Mouse (Mus musculus) NIH3T3 (cell line): ENCODE measurements at regions not wholly inside any gene's neighbourhood (a gene's known extent, or its start where the extent isn't known, plus 50 kb on each side); places are given as distances from the start of the nearest gene placed in this dataset.
"Not testable (repeated sequence)": the region's sequence is repeated elsewhere in the genome, so short reads cannot be mapped to it uniquely, and the experiment has no call there.

Source experiments
- DNase-seq: peaks from one replicate; pipeline ENCODE4 v3.0.0-alpha.2; 2012; ENCODE audit warnings: low read depth

DNA sequence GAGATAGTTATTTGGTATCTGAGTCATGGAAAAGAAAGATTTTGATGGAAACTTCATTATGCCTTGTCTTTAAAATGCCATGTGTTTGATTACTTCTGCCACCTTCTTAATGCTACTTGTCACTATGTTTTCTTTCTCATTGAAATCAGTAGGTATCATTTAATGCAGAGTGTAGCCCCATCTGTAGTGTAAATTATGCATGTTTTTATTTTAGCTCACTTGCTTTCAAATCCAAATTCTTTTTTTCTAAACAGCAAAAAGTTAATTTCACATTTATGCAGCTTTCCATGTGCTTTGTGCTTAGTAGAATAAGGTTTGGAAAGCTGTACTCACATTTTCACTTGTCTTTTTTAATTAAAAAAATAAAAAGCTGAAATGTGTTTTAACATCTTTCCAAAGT, 748.0 kb upstream of the Epha7 start:
- DNase-seq: no peak

DNA sequence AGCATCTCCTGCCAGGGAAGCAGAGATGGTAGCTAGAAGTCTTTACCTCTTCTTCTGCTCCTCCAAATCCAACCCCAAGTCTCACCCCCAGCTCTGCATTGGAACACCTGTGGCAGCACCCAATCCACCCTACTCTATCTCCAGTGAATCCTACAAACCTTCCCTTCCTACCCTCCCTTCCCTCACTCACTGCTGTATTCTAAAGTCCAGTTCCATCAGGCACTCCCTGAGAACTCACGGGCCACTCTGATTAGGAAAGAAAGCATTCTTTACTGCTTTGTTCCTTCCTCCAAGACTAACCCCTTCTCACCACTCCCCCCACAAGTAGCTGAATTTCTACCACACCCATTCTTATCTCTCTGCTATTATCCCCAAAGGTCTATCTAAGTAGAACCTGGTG, 747.1 kb upstream of the Epha7 start:
- no peak for DNase-seq

DNA sequence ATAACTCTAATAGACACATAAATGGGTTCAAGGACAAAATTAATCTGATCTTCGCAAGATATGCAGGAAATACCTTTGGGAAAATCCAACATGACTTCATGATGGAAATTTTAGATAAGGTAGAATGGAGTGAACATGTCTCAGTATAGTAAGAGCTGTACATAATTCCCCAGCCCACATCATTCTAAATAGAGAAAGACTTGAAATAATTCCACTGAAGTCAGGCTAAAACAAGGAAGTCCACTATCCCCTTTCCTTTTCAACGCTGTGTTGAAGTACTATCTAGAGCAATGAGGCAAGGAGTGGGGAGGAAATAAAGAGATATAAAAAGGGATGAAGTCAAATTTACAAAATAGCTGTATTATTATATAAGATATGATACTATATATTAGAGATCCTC, 733.9 kb upstream of the Epha7 start:
- DNase-seq: no peak

DNA sequence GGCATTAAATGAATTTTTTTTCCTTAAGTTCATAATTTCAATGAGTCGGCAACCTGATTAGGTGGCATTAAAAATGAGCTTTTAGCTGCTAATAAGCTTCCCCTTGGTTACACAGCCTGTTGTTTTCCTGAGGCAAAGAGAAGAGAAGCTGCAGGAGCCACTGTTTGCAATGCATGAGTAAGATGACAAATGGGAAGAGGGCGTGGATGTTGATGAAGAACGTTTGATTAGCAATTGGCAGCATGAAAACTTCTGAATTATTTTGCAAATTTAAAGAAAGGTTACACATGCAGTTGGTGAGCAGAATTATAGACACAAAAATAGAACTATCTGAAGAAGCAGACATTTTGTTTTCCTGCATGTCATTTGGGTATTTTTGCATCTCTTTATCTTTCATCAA, 720.1 kb upstream of the Epha7 start:
- no peak for DNase-seq

DNA sequence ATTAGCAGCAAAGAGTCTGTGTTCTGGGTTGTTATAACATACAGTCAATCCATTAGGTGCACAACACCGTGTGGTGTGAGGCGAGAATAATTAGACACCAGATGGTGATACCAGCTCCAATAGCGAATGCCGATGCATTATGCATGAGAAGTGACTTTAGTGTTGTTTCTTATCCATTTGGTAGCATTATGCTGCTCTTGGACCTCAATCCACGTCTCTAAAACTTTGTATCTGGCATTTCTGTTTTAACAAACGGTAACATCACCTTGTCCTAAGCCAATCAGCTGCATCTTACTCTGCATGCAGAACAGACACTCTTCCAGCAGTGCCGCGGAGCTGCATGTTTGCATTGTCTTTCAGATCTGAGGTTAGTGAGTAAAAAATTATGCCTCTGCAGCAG, 669.8 kb upstream of the Epha7 start:
- no peak for DNase-seq

DNA sequence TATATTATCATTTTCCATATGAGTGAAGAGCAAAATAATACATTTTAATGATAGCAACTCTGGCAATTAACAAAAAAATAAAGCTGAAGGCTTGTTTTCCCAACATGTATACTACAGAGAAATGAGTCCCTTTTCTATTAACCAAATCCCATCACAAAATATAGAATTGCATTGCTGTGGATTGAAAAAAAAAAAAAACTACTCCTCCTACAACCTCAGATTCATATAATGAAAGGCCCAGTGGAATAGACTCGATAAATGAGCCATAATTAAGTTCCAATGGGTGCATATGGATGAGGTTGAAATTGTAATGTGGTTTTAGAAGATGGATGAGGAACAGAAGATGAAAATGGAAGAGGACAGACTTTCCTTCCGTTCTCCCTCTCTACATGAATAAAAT, 657.8 kb upstream of the Epha7 start:
- no peak for DNase-seq

DNA sequence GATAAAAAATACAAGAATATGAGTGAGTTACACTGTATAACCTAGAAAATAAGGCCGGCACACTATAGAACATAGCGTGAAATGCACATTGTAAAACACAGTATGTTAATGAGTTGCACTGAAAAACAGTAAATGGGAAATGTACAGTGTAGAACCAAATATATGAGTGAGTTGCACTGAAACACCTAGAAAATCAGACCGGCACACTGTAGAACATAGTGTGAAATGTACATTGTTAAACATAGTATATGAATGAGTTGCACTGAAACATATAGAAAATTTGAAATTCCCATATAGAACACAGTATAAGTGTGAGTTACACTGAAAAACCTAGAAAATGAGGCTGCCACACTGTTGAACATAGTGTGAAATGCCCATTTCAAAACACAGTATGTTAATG, 636.2 kb upstream of the Epha7 start:
- DNase-seq: peak; percentile 70

DNA sequence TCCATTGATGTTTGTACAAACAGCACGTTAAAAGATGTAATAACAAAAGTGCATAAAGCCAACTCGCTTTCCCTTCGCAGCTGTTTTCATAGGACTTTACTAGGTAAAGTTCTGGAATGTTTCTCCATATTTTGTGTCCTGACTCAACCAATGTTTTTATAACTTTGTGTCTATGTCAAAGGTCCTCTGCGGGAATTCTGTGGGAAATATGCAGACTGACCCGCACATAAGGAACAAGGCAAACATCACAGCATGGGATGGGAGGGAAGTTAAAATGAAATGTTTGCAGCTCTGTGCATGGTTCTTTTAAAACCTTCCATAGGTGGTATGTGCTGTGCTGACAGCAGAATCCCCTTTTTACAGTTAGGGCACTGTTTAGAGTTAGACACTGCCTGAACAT, 622.1 kb upstream of the Epha7 start:
- no peak for DNase-seq

DNA sequence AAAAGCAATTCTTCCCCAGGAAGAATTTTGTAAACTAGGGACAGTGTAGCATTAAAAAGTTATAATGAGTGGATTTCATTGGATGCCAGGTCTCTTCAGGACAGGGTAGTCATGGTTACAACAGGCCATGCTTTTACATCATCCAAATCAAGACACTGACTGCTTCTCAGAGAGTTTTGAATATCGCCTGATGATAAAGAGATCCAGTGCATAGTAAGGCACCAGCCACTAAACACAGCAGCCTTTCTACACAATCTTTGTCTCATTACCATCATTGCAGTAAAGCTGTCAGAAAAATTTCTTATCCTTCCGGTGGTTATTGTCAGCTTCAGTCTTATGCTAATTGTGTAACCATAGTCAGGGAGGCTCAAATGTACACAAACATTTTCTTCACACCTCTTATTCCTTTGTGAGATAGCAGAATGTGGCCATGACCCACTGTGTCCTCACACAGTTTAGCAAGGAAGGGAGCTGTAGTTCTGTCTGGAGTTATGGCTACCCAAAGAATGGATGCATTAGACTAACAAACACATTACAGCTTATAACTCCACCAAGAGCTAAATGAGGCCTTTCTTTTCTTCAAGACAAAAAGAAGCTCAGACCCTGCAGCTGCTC, 585.2 kb upstream of the Epha7 start:
- no peak for DNase-seq

DNA sequence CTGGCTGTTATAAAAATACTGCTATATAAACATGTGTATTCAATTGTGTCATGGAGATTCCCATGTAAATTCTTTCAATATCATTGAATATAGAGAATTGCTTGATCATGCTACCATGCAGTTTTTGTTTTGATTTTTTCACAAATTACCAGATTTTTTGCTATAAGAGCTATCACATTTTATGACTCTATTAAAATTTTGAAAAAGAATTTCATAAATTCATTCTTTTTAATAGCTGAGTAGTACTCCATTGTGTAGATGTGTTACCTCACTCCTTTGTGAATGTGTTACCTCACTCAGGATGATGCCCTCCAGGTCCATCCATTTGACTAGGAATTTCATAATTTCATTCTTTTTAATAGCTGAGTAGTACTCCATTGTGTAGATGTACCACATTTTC, 577.4 kb upstream of the Epha7 start:
- not testable (repeated sequence) for DNase-seq

DNA sequence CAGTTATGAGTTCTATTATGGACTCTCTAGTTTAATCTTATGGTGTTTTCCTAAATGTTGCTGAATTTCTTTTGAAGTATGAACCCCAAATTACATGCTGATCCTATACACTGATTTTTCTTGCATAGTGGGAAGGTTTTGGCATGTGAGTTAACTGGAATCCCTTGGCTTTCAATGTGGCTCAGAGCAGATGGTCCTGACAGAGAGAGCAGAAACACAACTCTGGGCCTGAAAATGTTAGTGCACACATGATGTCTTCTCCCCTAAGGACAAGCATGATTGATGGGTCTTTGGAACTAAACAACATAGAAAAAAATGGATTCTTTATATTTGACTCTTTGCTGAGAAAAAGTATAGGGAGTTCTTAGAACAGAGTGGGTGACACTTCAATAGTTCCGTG, 570.7 kb upstream of the Epha7 start:
- DNase-seq: no peak
